Mouse (Mus musculus): Measurements from ENCODE around the gene AI467606. TPM values are rescaled to one million over a fixed set of nuclear protein-coding genes. Genes with fewer than 3 reads are reported as not detected.

Gene AI467606
- total and polyA plus RNA-seq, 3 experiments, result 51.1 to 101 (median 79.4) TPM

- Histone ChIP-seq H3K27ac (ENCODE audit: control insufficient read depth, low read depth, low read length) (no peak overlapping the region), H3K9ac (ENCODE audit: control insufficient read depth, low read depth, low read length, poor library complexity, severe bottlenecking) (no peak overlapping the region), H3K27me3 (ENCODE audit: control insufficient read depth in 1 of 2, insufficient read depth in 2 of 2, low read length in 2 of 2) (no peaks in the 10 kb centered on the region), H3K4me3 (ENCODE audit: control insufficient read depth in 1 of 2, insufficient read depth in 1 of 2, low read depth in 2 of 2, low read length in 2 of 2) (no peak overlapping the region), H3K79me2 (ENCODE audit: control insufficient read depth, insufficient read depth, low read length, poor library complexity) (peaks cover 8% of the 10 kb centered on the region), H3K36me3 (ENCODE audit: control insufficient read depth in 1 of 2, insufficient read depth in 2 of 2, low read length in 2 of 2) (peaks cover 0 to 29% of the 10 kb centered on the region in 2 experiments), H3K4me1 (ENCODE audit: control insufficient read depth in 1 of 2, insufficient read depth in 2 of 2, low read length in 2 of 2) (peaks cover 16 to 30% of the 10 kb centered on the region in 2 experiments), H3K9me3 (replicated peaks; ENCODE audit: insufficient read depth, low read length) (no peaks in the 10 kb centered on the region)
- DNase-seq (ENCODE audit: low read depth, low spot score), result no peak
- no peak for TF ChIP-seq ZNF384 (IDR thresholded peaks at IDR 0.05; ENCODE audit: low read depth, low read length)
Measured at GRCm38 (mm10) chr7:127080045-127080444, 11.1 kb upstream of the AI467606 start.

GRCm38 (mm10) chr7:127082271-127082670 lies 8.9 kb upstream of the AI467606 start:
- H3K27ac ChIP-seq (ENCODE audit: control insufficient read depth, low read depth, low read length), result peak overlapping the region; percentile 89
- no peaks in the 10 kb centered on the region for H3K9me3 ChIP-seq (replicated peaks; ENCODE audit: insufficient read depth, low read length)
- H3K79me2 ChIP-seq (ENCODE audit: control insufficient read depth, insufficient read depth, low read length, poor library complexity), result peaks cover 24% of the 10 kb centered on the region
- H3K4me3 ChIP-seq (ENCODE audit: control insufficient read depth in 1 of 2, insufficient read depth in 1 of 2, low read depth in 2 of 2, low read length in 2 of 2), result no peak overlapping the region
- H3K27me3 ChIP-seq (ENCODE audit: control insufficient read depth in 1 of 2, insufficient read depth in 2 of 2, low read length in 2 of 2), result no peaks in the 10 kb centered on the region
- no peak for TF ChIP-seq MAX (IDR thresholded peaks at IDR 0.05; ENCODE audit: low read length)
- TF ChIP-seq TAL1 (IDR thresholded peaks at IDR 0.05; ENCODE audit: low read length), result peak; percentile 18; the same call in 1 of the 2 replicates
- TF ChIP-seq GATA1 (IDR thresholded peaks at IDR 0.05; ENCODE audit: low read depth, low read length), result peak; percentile 75
- no peak for TF ChIP-seq SMC3 (IDR thresholded peaks at IDR 0.05; ENCODE audit: low read depth, low read length)
- peak overlapping the region; percentile 2 for H3K9ac ChIP-seq (ENCODE audit: control insufficient read depth, low read depth, low read length, poor library complexity, severe bottlenecking)
- peaks cover 16 to 30% of the 10 kb centered on the region in 2 experiments for H3K4me1 ChIP-seq (ENCODE audit: control insufficient read depth in 1 of 2, insufficient read depth in 2 of 2, low read length in 2 of 2)
- DNase-seq (ENCODE audit: low read depth, low spot score), result peak; percentile 77
- peaks cover 0 to 29% of the 10 kb centered on the region in 2 experiments; a peak in 3 of 4 replicates for H3K36me3 ChIP-seq (ENCODE audit: control insufficient read depth in 1 of 2, insufficient read depth in 2 of 2, low read length in 2 of 2)

- peak; percentile 54 for DNase-seq (ENCODE audit: low read depth, low spot score)
- Histone ChIP-seq H3K9ac (ENCODE audit: control insufficient read depth, low read depth, low read length, poor library complexity, severe bottlenecking) (peak overlapping the region; percentile 2), H3K79me2 (ENCODE audit: control insufficient read depth, insufficient read depth, low read length, poor library complexity) (peaks cover 28% of the 10 kb centered on the region), H3K4me3 (ENCODE audit: control insufficient read depth in 1 of 2, insufficient read depth in 1 of 2, low read depth in 2 of 2, low read length in 2 of 2) (no peak overlapping the region), H3K36me3 (ENCODE audit: control insufficient read depth in 1 of 2, insufficient read depth in 2 of 2, low read length in 2 of 2) (peaks cover 0 to 31% of the 10 kb centered on the region in 2 experiments; a peak in 3 of 4 replicates), H3K9me3 (replicated peaks; ENCODE audit: insufficient read depth, low read length) (no peaks in the 10 kb centered on the region), H3K27me3 (ENCODE audit: control insufficient read depth in 1 of 2, insufficient read depth in 2 of 2, low read length in 2 of 2) (no peaks in the 10 kb centered on the region), H3K27ac (ENCODE audit: control insufficient read depth, low read depth, low read length) (peak overlapping the region; percentile 89), H3K4me1 (ENCODE audit: control insufficient read depth in 1 of 2, insufficient read depth in 2 of 2, low read length in 2 of 2) (peaks cover 16 to 33% of the 10 kb centered on the region in 2 experiments)
- TF ChIP-seq EP300 (IDR thresholded peaks at IDR 0.05; ENCODE audit: low read depth in 1 of 2, low read length in 2 of 2) (no peak), MAZ (IDR thresholded peaks at IDR 0.05; ENCODE audit: low read depth, low read length) (no peak), ZC3H11A (IDR thresholded peaks at IDR 0.05; ENCODE audit: low read depth, low read length) (no peak)
Measured at GRCm38 (mm10) chr7:127082995-127083394, 8.2 kb upstream of the AI467606 start.

GRCm38 (mm10) chr7:127083689-127084088 lies 7.5 kb upstream of the AI467606 start:
- H3K9me3 ChIP-seq (replicated peaks; ENCODE audit: insufficient read depth, low read length), result no peaks in the 10 kb centered on the region
- no peaks in the 10 kb centered on the region for H3K27me3 ChIP-seq (ENCODE audit: control insufficient read depth in 1 of 2, insufficient read depth in 2 of 2, low read length in 2 of 2)
- peak overlapping the region; percentile 66; the same call in 1 of the 2 replicates for H3K9ac ChIP-seq (ENCODE audit: control insufficient read depth, low read depth, low read length, poor library complexity, severe bottlenecking)
- peak overlapping the region; percentile 98 for H3K27ac ChIP-seq (ENCODE audit: control insufficient read depth, low read depth, low read length)
- H3K4me3 ChIP-seq (ENCODE audit: control insufficient read depth in 1 of 2, insufficient read depth in 1 of 2, low read depth in 2 of 2, low read length in 2 of 2), result peak overlapping the region in 1 of 2 experiments; percentile 24; a peak in 1 of 4 replicates
- DNase-seq (ENCODE audit: low read depth, low spot score), result peak; percentile 93
- H3K4me1 ChIP-seq (ENCODE audit: control insufficient read depth in 1 of 2, insufficient read depth in 2 of 2, low read length in 2 of 2), result peaks cover 16 to 33% of the 10 kb centered on the region in 2 experiments
- H3K36me3 ChIP-seq (ENCODE audit: control insufficient read depth in 1 of 2, insufficient read depth in 2 of 2, low read length in 2 of 2), result peaks cover 0 to 33% of the 10 kb centered on the region in 2 experiments; a peak in 3 of 4 replicates
- H3K79me2 ChIP-seq (ENCODE audit: control insufficient read depth, insufficient read depth, low read length, poor library complexity), result peaks cover 28% of the 10 kb centered on the region
- TF ChIP-seq MAZ (IDR thresholded peaks at IDR 0.05; ENCODE audit: low read depth, low read length), result no peak
- TF ChIP-seq TAL1 (IDR thresholded peaks at IDR 0.05; ENCODE audit: low read length), result peak; percentile 53
- TF ChIP-seq KAT2A (conservative IDR thresholded peaks at IDR 0.05; ENCODE audit: low read depth, low read length), result no peak
- TF ChIP-seq POLR2AphosphoS2 (IDR thresholded peaks at IDR 0.05; ENCODE audit: low read length), result no peak
- TF ChIP-seq BHLHE40 (IDR thresholded peaks at IDR 0.05; ENCODE audit: borderline replicate concordance, low read depth, low read length), result no peak
- TF ChIP-seq TBP (IDR thresholded peaks at IDR 0.05; ENCODE audit: low read depth, low read length), result peak; percentile 85; the same call in 1 of the 2 replicates
- TF ChIP-seq ZKSCAN1 (IDR thresholded peaks at IDR 0.05; ENCODE audit: low read depth, low read length), result no peak
- TF ChIP-seq MEF2A (IDR thresholded peaks at IDR 0.05; ENCODE audit: extremely low read depth, insufficient replicate concordance, low read depth, low read length, poor library complexity, severe bottlenecking), result no peak
- no peak for TF ChIP-seq ZC3H11A (IDR thresholded peaks at IDR 0.05; ENCODE audit: low read depth, low read length)
- TF ChIP-seq MAX (IDR thresholded peaks at IDR 0.05; ENCODE audit: low read length), result no peak
- no peak for TF ChIP-seq NELFE (IDR thresholded peaks at IDR 0.05; ENCODE audit: low read depth, low read length)
- peak in 1 of 2 experiments; percentile 65; a peak in 1 of 4 replicates for TF ChIP-seq POLR2A (IDR thresholded peaks at IDR 0.05; ENCODE audit: control insufficient read depth in 1 of 2, insufficient read depth in 1 of 2, low read depth in 1 of 2, low read length in 2 of 2, poor library complexity in 1 of 2)
- TF ChIP-seq MXI1 (IDR thresholded peaks at IDR 0.05; ENCODE audit: low read depth, low read length), result no peak
- no peak for TF ChIP-seq CHD1 (IDR thresholded peaks at IDR 0.05; ENCODE audit: low read depth, low read length)
- no peak for TF ChIP-seq SMC3 (IDR thresholded peaks at IDR 0.05; ENCODE audit: low read depth, low read length)
- no peak for TF ChIP-seq E2F4 (IDR thresholded peaks at IDR 0.05; ENCODE audit: borderline replicate concordance, low read depth, low read length)
- TF ChIP-seq GATA1 (IDR thresholded peaks at IDR 0.05; ENCODE audit: low read depth, low read length), result peak; percentile 94
- TF ChIP-seq SIN3A (IDR thresholded peaks at IDR 0.05; ENCODE audit: low read length), result no peak

Data from MEL (cell line).